Mouse (Mus musculus) retina, adult 2 months (tissue): ENCODE results near the gene Rapgefl1.

Experiments
- DNase-seq: peaks from one replicate; pipeline ENCODE4 v3.0.0-alpha.2; 2012; ENCODE audit warnings: low read depth, low spot score

The Rapgefl1 gene

GRCm38 (mm10) chr11:98836651-98837141 is at the start of gene Rapgefl1:
TSS of gene Rapgefl1 (plus strand) at chr11:98836785.
- DNase-seq = peak; percentile 33

GRCm38 (mm10) chr11:98787229-98787628 is 49.4 kb upstream of the Rapgefl1 start:
- no peak for DNase-seq

- no peak for DNase-seq
Observed at GRCm38 (mm10) chr11:98787691-98788090, 48.9 kb upstream of the Rapgefl1 start.

GRCm38 (mm10) chr11:98788139-98788538 is 48.4 kb upstream of the Rapgefl1 start:
- no peak for DNase-seq

- no peak for DNase-seq
Observed at GRCm38 (mm10) chr11:98788550-98789218, 47.9 kb upstream of the Rapgefl1 start.

- DNase-seq = no peak
Observed at GRCm38 (mm10) chr11:98789219-98789807, 47.3 kb upstream of the Rapgefl1 start.

GRCm38 (mm10) chr11:98789824-98790223 is 46.8 kb upstream of the Rapgefl1 start:
- DNase-seq = no peak

- no peak for DNase-seq
Observed at GRCm38 (mm10) chr11:98790631-98791205, 45.9 kb upstream of the Rapgefl1 start.

GRCm38 (mm10) chr11:98791448-98791847 is 45.1 kb upstream of the Rapgefl1 start:
- DNase-seq = no peak

GRCm38 (mm10) chr11:98792081-98792480 is 44.5 kb upstream of the Rapgefl1 start:
- no peak for DNase-seq

- no peak for DNase-seq
Observed at GRCm38 (mm10) chr11:98794469-98795014, 42.0 kb upstream of the Rapgefl1 start.

GRCm38 (mm10) chr11:98795015-98795713 is 41.4 kb upstream of the Rapgefl1 start, which contains the start of gene Msl1:
TSS of gene Msl1 (plus strand) at chr11:98795516.
- DNase-seq = no peak

GRCm38 (mm10) chr11:98795714-98796514 is 40.7 kb upstream of the Rapgefl1 start:
- no peak for DNase-seq

- DNase-seq = no peak
Observed at GRCm38 (mm10) chr11:98796515-98797216, 39.9 kb upstream of the Rapgefl1 start.

GRCm38 (mm10) chr11:98797306-98797705 is 39.3 kb upstream of the Rapgefl1 start:
- no peak for DNase-seq

- no peak for DNase-seq
Observed at GRCm38 (mm10) chr11:98797909-98798308, 38.7 kb upstream of the Rapgefl1 start.

GRCm38 (mm10) chr11:98804605-98805004 is 32.0 kb upstream of the Rapgefl1 start, which contains the start of gene Casc3:
TSS of gene Casc3 (plus strand) at chr11:98804905.
- no peak for DNase-seq

GRCm38 (mm10) chr11:98808417-98808816 is 28.2 kb upstream of the Rapgefl1 start:
- no peak for DNase-seq

- peak; percentile 94 for DNase-seq
Observed at GRCm38 (mm10) chr11:98809457-98810290, 26.9 kb upstream of the Rapgefl1 start.
